Mouse (Mus musculus): ENCODE results near the gene Chml.

DNA sequence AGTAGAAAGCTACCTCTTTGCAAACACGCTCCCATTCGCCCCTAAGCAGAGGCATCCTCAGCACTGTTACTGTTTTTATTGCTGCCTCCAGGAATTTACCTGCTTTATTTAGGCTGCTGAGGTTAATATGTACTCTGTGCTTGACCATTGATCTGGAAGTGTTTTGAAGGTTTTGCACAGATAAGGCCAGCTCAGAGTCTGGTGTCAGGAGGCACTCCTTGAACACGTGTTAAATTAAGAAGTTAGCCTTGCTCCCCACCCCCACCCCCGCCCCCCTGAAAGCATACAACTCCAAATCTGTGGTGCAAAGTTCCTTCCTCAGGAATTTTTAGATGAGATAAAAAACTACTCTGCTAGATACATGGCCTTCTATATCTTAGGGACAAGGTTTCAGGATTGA, 8.4 kb upstream of the Chml start:
- TF ChIP-seq CTCF (IDR thresholded peaks at IDR 0.05 in 2 of 3, conservative IDR thresholded peaks at IDR 0.05 in 1 of 3; ENCODE audit: control insufficient read depth in 1 of 3, insufficient read depth in 1 of 3, low read depth in 2 of 3, low read length in 3 of 3, poor library complexity in 1 of 3, severe bottlenecking in 1 of 3): no peak
- no peak for TF ChIP-seq EP300 (IDR thresholded peaks at IDR 0.05; ENCODE audit: low read depth in 1 of 2, low read length in 2 of 2)
- no peak for TF ChIP-seq HCFC1 (IDR thresholded peaks at IDR 0.05; ENCODE audit: low read depth, low read length)
- TF ChIP-seq TAL1 (IDR thresholded peaks at IDR 0.05; ENCODE audit: low read length): no peak
